Comparison of ENCODE assay signal across 21 mouse cellular contexts in the genomic region with DNA sequence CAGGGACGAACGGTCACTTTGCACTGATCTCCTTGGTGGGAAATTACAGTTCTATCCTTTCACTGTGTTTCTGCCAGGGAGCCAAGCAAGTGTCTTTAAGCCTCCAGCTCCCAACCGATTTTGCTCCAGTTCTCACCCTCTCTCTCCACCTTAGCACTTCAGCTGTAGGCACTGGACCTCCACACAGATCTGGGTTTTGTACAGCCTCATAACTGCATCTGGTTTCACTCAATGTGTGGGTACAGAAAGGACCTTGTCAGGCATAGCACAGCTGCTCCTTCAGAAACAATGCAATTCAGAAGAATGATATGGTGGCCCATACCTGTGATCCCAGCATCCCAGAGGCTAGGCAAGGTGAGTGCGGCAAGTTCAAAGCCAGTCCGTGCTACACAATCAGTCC.
DNase-seq lines count a peak whose midpoint lies in the region; ATAC-seq and TF ChIP-seq lines count a peak whose summit lies in the region.
"Had no signal": no experiment of that assay in that cellular context is flagged by ENCODE, and none has a peak within 500 bp of the region (broad histone marks: within the 10 kb centered on the region; RNA-seq: fewer than 3 reads in every experiment).

No protein-coding gene starts in this region.

- H3K27me3 ChIP-seq in embryonic facial prominence, embryonic 11.5 days (ENCODE audit: control insufficient read depth, insufficient read depth, low read length), result no peaks in the 10 kb centered on the region
- no peaks in the 10 kb centered on the region for H3K27me3 ChIP-seq in embryonic facial prominence, embryonic 10.5 days (replicated peaks; ENCODE audit: low read depth, poor library complexity, severe bottlenecking)
- no peaks in the 10 kb centered on the region for H3K27me3 ChIP-seq in hindbrain, embryonic 13.5 days
- no peaks in the 10 kb centered on the region for H3K27me3 ChIP-seq in hindbrain, embryonic 10.5 days (ENCODE audit: insufficient read depth, poor library complexity, severe bottlenecking)
- H3K27me3 ChIP-seq in stomach, embryonic 16.5 days (ENCODE audit: control insufficient read depth, insufficient read depth, low read length), result no peaks in the 10 kb centered on the region
- H3K27me3 ChIP-seq in stomach, postnatal 0 days (ENCODE audit: control insufficient read depth, insufficient read depth, low read length), result no peaks in the 10 kb centered on the region
- H3K27me3 ChIP-seq: liver, embryonic 15.5 days; megakaryocyte, embryonic 14.5 days had no signal

- WGBS in embryonic facial prominence, embryonic 11.5 days, result 77% methylated on average over 5 of the region's 5 CpGs
- WGBS in embryonic facial prominence, embryonic 10.5 days, result 83% methylated on average over 5 of the region's 5 CpGs
- WGBS in hindbrain, embryonic 13.5 days, result 85% methylated on average over 5 of the region's 5 CpGs
- WGBS in hindbrain, embryonic 10.5 days, result 88% methylated on average over 5 of the region's 5 CpGs
- 75% methylated on average over 5 of the region's 5 CpGs for WGBS in stomach, embryonic 16.5 days
- 54% methylated on average over 5 of the region's 5 CpGs for WGBS in stomach, postnatal 0 days

- no peak for TF ChIP-seq EP300 in stomach, postnatal 0 days (optimal IDR thresholded peaks at IDR 0.05)

- no peak overlapping the region for H3K9ac ChIP-seq in embryonic facial prominence, embryonic 11.5 days (replicated peaks; ENCODE audit: low read length)
- H3K9ac ChIP-seq in hindbrain, embryonic 13.5 days, result no peak overlapping the region
- no peak overlapping the region for H3K9ac ChIP-seq in stomach, embryonic 16.5 days (ENCODE audit: low read length)
- H3K9ac ChIP-seq in stomach, postnatal 0 days (ENCODE audit: low read length), result no peak overlapping the region
- H3K9ac ChIP-seq: liver, embryonic 15.5 days had no signal

- no peak overlapping the region for H3K4me2 ChIP-seq in embryonic facial prominence, embryonic 11.5 days (ENCODE audit: low read depth, low read length)
- no peak overlapping the region for H3K4me2 ChIP-seq in hindbrain, embryonic 13.5 days
- H3K4me2 ChIP-seq in stomach, embryonic 16.5 days (ENCODE audit: low read depth, low read length), result no peak overlapping the region
- H3K4me2 ChIP-seq in stomach, postnatal 0 days (replicated peaks; ENCODE audit: low read depth), result no peak overlapping the region
- H3K4me2 ChIP-seq: liver, embryonic 15.5 days had no signal

- DNase-seq in embryonic facial prominence, embryonic 11.5 days (ENCODE audit: low spot score), result peak; percentile 39
- DNase-seq in embryonic facial prominence, embryonic 10.5 days (ENCODE audit: low spot score), result no peak
- no peak for DNase-seq in hindbrain, embryonic 10.5 days (ENCODE audit: low spot score)
- DNase-seq in stomach, postnatal 0 days (ENCODE audit: low spot score), result no peak
- DNase-seq in right cerebral cortex, postnatal 36 days (ENCODE audit: low spot score in 2 of 2), result no peak
- no peak for DNase-seq in adrenal gland, adult 18-20 months (ENCODE audit: low spot score in 2 of 2)
- DNase-seq: adrenal gland, postnatal 14 days; cerebellum, postnatal 14 days; gastrocnemius, postnatal 25 days; kidney, adult 18-20 months; kidney, postnatal 10 days; lung, postnatal 14 days; right cerebral cortex, postnatal 25 days; thymus, postnatal 36 days had no signal

- no peak for ATAC-seq in embryonic facial prominence, embryonic 11.5 days (replicated peaks; ENCODE audit: insufficient number of reproducible peaks, low FRiP score, low TSS enrichment, low read depth)
- ATAC-seq in hindbrain, embryonic 13.5 days (ENCODE audit: low FRiP score), result no peak
- ATAC-seq in stomach, embryonic 16.5 days (ENCODE audit: insufficient read depth, low FRiP score), result no peak; the same call in 1 of the 2 replicates
- no peak for ATAC-seq in stomach, postnatal 0 days (ENCODE audit: low FRiP score, low TSS enrichment)
- ATAC-seq: activated CD4-positive, CD25-positive, alpha-beta regulatory T cell, adult 4 months; CD4-positive, CD25-positive, alpha-beta regulatory T cell, adult 4 months; forebrain, embryonic 14.5 days had no signal

- no peak for TF ChIP-seq CTCF in stomach, postnatal 0 days (IDR thresholded peaks at IDR 0.05; ENCODE audit: low read depth)

- H3K36me3 ChIP-seq in embryonic facial prominence, embryonic 11.5 days (replicated peaks; ENCODE audit: control insufficient read depth, insufficient read depth, low read depth, low read length), result no peaks in the 10 kb centered on the region
- no peaks in the 10 kb centered on the region for H3K36me3 ChIP-seq in embryonic facial prominence, embryonic 10.5 days (replicated peaks)
- no peaks in the 10 kb centered on the region for H3K36me3 ChIP-seq in hindbrain, embryonic 13.5 days
- no peaks in the 10 kb centered on the region for H3K36me3 ChIP-seq in hindbrain, embryonic 10.5 days
- H3K36me3 ChIP-seq in stomach, embryonic 16.5 days (ENCODE audit: control insufficient read depth, insufficient read depth, low read length), result no peaks in the 10 kb centered on the region
- H3K36me3 ChIP-seq in stomach, postnatal 0 days (ENCODE audit: control insufficient read depth, insufficient read depth, low read length), result no peaks in the 10 kb centered on the region
- H3K36me3 ChIP-seq: liver, embryonic 15.5 days had no signal

- no peaks in the 10 kb centered on the region for H3K9me3 ChIP-seq in embryonic facial prominence, embryonic 11.5 days (replicated peaks; ENCODE audit: control insufficient read depth, low read length)
- no peaks in the 10 kb centered on the region for H3K9me3 ChIP-seq in embryonic facial prominence, embryonic 10.5 days
- H3K9me3 ChIP-seq in hindbrain, embryonic 13.5 days, result no peaks in the 10 kb centered on the region
- H3K9me3 ChIP-seq in hindbrain, embryonic 10.5 days, result no peaks in the 10 kb centered on the region
- no peaks in the 10 kb centered on the region for H3K9me3 ChIP-seq in stomach, embryonic 16.5 days (replicated peaks; ENCODE audit: control insufficient read depth, low read length)
- H3K9me3 ChIP-seq in stomach, postnatal 0 days (ENCODE audit: control insufficient read depth, low read length), result no peaks in the 10 kb centered on the region
- H3K9me3 ChIP-seq: liver, embryonic 15.5 days had no signal

- H3K4me1 ChIP-seq in embryonic facial prominence, embryonic 11.5 days (ENCODE audit: control insufficient read depth, insufficient read depth, low read length), result no peaks in the 10 kb centered on the region
- peaks cover 4% of the 10 kb centered on the region; the same call in 1 of the 2 replicates for H3K4me1 ChIP-seq in embryonic facial prominence, embryonic 10.5 days
- H3K4me1 ChIP-seq in hindbrain, embryonic 13.5 days (replicated peaks), result no peaks in the 10 kb centered on the region
- no peaks in the 10 kb centered on the region for H3K4me1 ChIP-seq in hindbrain, embryonic 10.5 days (replicated peaks)
- H3K4me1 ChIP-seq in stomach, embryonic 16.5 days (ENCODE audit: control insufficient read depth, insufficient read depth, low read length), result 0 out of 2 replicates have a peak, but pooled peaks cover 3% of the 10 kb centered on the region
- no peaks in the 10 kb centered on the region for H3K4me1 ChIP-seq in stomach, postnatal 0 days (replicated peaks; ENCODE audit: control insufficient read depth, insufficient read depth)
- H3K4me1 ChIP-seq: liver, embryonic 15.5 days; megakaryocyte, embryonic 14.5 days had no signal

- no peak overlapping the region for H3K27ac ChIP-seq in embryonic facial prominence, embryonic 11.5 days (replicated peaks; ENCODE audit: low read depth, low read length)
- no peak overlapping the region for H3K27ac ChIP-seq in embryonic facial prominence, embryonic 10.5 days (replicated peaks)
- 0 out of 2 replicates have a peak overlapping the region, but pooled peaks have one; percentile 23 for H3K27ac ChIP-seq in hindbrain, embryonic 13.5 days
- H3K27ac ChIP-seq in hindbrain, embryonic 10.5 days, result no peak overlapping the region
- H3K27ac ChIP-seq in stomach, embryonic 16.5 days (ENCODE audit: low read length), result peak overlapping the region; percentile 50; the same call in 1 of the 2 replicates
- H3K27ac ChIP-seq in stomach, postnatal 0 days (replicated peaks), result no peak overlapping the region
- H3K27ac ChIP-seq: liver, embryonic 15.5 days had no signal

- H3K4me3 ChIP-seq in embryonic facial prominence, embryonic 11.5 days (ENCODE audit: low read depth, low read length), result no peak overlapping the region
- H3K4me3 ChIP-seq in embryonic facial prominence, embryonic 10.5 days, result no peak overlapping the region
- H3K4me3 ChIP-seq in hindbrain, embryonic 13.5 days, result no peak overlapping the region
- H3K4me3 ChIP-seq in hindbrain, embryonic 10.5 days, result no peak overlapping the region
- no peak overlapping the region for H3K4me3 ChIP-seq in stomach, embryonic 16.5 days (replicated peaks; ENCODE audit: low read length)
- no peak overlapping the region for H3K4me3 ChIP-seq in stomach, postnatal 0 days (ENCODE audit: low read depth, low read length)
- H3K4me3 ChIP-seq: liver, embryonic 15.5 days; megakaryocyte, embryonic 14.5 days had no signal

Comparison
In these comparisons a context has a peak if more than half of its experiments do, and no peak if none do; other contexts are left out.
1. H3K27ac ChIP-seq: peak in hindbrain, embryonic 13.5 days (single experiment) and stomach, embryonic 16.5 days (single experiment); none in embryonic facial prominence, embryonic 11.5 days (single experiment), embryonic facial prominence, embryonic 10.5 days (single experiment), hindbrain, embryonic 10.5 days (single experiment) and stomach, postnatal 0 days (single experiment).